Mouse (Mus musculus) liver, adult 2 months (tissue): ENCODE measurements at regions not wholly inside any gene's neighbourhood (a gene's known extent, or its start where the extent isn't known, plus 50 kb on each side); places are given as distances from the start of the nearest gene placed in this dataset.

ENCODE experiments used
- CTCF ChIP-seq: fragments of 200-500 bp; IDR thresholded peaks from 2 replicates; pipeline ENCODE4 v1.5.1; 2011; ENCODE audit warnings: low read depth, low read length, control low read depth
- POLR2A ChIP-seq: fragments of 200-500 bp; IDR thresholded peaks from 2 replicates; pipeline ENCODE4 v1.6.1; 2011; ENCODE audit warnings: low read length, control low read depth; ENCODE audit not compliant: insufficient read depth; ENCODE audit errors: extremely low read depth

GRCm38 (mm10) chr12:85527011-85527410 is 53.3 kb downstream of the Fos start:
- TF ChIP-seq CTCF (no peak), POLR2A (no peak)
